Comparison of ENCODE assay signal across 8 mouse cellular contexts in the genomic region with DNA sequence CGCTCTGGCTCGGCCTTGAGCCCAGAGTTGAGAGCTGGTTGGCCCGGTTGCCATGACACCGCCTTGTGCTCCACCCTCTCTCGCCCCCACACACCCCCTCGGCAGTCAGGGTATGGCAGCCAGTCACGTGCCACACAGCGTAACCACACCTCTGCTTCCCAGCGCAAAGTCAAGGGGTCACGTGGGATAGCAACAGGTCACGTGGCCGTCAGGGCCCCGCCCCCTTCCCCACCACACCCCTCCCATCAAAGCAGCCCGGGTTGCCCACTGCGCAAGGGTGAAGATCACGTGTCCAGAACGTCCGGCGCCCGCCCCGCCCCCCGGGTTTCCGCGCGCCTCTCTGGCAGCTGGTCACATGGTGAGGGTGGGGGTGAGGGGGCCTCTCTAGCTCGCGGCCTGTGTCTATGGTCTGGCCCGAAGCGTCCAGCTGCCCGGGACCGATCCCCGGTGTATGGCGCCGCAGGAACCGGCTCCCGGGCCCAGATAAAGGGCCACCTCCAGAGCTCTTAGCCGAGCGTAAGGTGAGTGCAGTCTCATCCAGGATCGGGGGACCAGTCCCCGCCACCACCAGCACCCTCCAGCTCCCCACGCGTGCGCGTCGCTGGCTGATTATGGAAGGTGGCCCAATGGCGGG. TPM values are rescaled to one million over a fixed set of nuclear protein-coding genes. Genes with fewer than 3 reads are reported as not detected.
DNase-seq lines count a peak whose midpoint lies in the region; ATAC-seq and TF ChIP-seq lines count a peak whose summit lies in the region.

A gene (plus strand): TSS at position 296 of the 634 bp plus-strand sequence.

- H3K4me1 ChIP-seq in embryonic facial prominence, embryonic 14.5 days (ENCODE audit: control insufficient read depth, insufficient read depth, low read length): peaks cover 13% of the 10 kb centered on the region
- H3K4me1 ChIP-seq in heart, adult 2 months (ENCODE audit: control insufficient read depth, insufficient read depth, low read length): peaks cover 6% of the 10 kb centered on the region
- H3K4me1 ChIP-seq in limb, embryonic 13.5 days: peaks cover 27% of the 10 kb centered on the region
- peaks cover 27% of the 10 kb centered on the region for H3K4me1 ChIP-seq in midbrain, embryonic 16.5 days (ENCODE audit: control insufficient read depth, insufficient read depth, low read length)

- H3K27ac ChIP-seq in embryonic facial prominence, embryonic 14.5 days (replicated peaks; ENCODE audit: low read depth, low read length): peak within 1 kb of the TSS; percentile 88
- H3K27ac ChIP-seq in heart, adult 2 months: peak within 1 kb of the TSS; percentile 94
- peak within 1 kb of the TSS; percentile 72 for H3K27ac ChIP-seq in limb, embryonic 13.5 days
- H3K27ac ChIP-seq in midbrain, embryonic 16.5 days (ENCODE audit: low read length): peak within 1 kb of the TSS; percentile 95

- H3K9ac ChIP-seq in embryonic facial prominence, embryonic 14.5 days (ENCODE audit: low read depth, low read length): peak within 1 kb of the TSS; percentile 97
- peak within 1 kb of the TSS; percentile 79 for H3K9ac ChIP-seq in heart, adult 2 months (ENCODE audit: low read depth, low read length)
- H3K9ac ChIP-seq in limb, embryonic 13.5 days: peak within 1 kb of the TSS; percentile 97
- peak within 1 kb of the TSS; percentile 84 for H3K9ac ChIP-seq in midbrain, embryonic 16.5 days (ENCODE audit: low read depth, low read length)

- 0 out of 2 replicates have a peak, but pooled peaks cover 11% of the 10 kb centered on the region for H3K27me3 ChIP-seq in embryonic facial prominence, embryonic 14.5 days (replicated peaks; ENCODE audit: control insufficient read depth, insufficient read depth, low read length)
- H3K27me3 ChIP-seq in heart, adult 2 months (ENCODE audit: control insufficient read depth, insufficient read depth, low read length): no peaks in the 10 kb centered on the region
- peaks cover 22% of the 10 kb centered on the region for H3K27me3 ChIP-seq in limb, embryonic 13.5 days
- no peaks in the 10 kb centered on the region for H3K27me3 ChIP-seq in midbrain, embryonic 16.5 days (ENCODE audit: control insufficient read depth, insufficient read depth, low read depth, low read length)

- H3K4me2 ChIP-seq in embryonic facial prominence, embryonic 14.5 days (ENCODE audit: low read depth, low read length): peak within 1 kb of the TSS; percentile 93
- H3K4me2 ChIP-seq in limb, embryonic 13.5 days (replicated peaks): peak within 1 kb of the TSS; percentile 92
- H3K4me2 ChIP-seq in midbrain, embryonic 16.5 days (ENCODE audit: low read length): peak within 1 kb of the TSS; percentile 65

- peaks cover 39% of the 10 kb centered on the region for H3K36me3 ChIP-seq in embryonic facial prominence, embryonic 14.5 days (ENCODE audit: control insufficient read depth, insufficient read depth, low read length)
- H3K36me3 ChIP-seq in heart, adult 2 months (ENCODE audit: control insufficient read depth, insufficient read depth, low read length): no peaks in the 10 kb centered on the region
- H3K36me3 ChIP-seq in limb, embryonic 13.5 days: peaks cover 39% of the 10 kb centered on the region
- H3K36me3 ChIP-seq in midbrain, embryonic 16.5 days (ENCODE audit: control insufficient read depth, insufficient read depth, low read length): peaks cover 34% of the 10 kb centered on the region

- TF ChIP-seq EP300 in heart, adult 2 months (IDR thresholded peaks at IDR 0.05; ENCODE audit: insufficient read depth, low read depth, low read length): peak; percentile 75; the same call in 1 of the 2 replicates

- 0 out of 2 replicates have a peak, but pooled peaks have one; percentile 2 for TF ChIP-seq CTCF in heart, adult 2 months (IDR thresholded peaks at IDR 0.05)

- H3K4me3 ChIP-seq in embryonic facial prominence, embryonic 14.5 days (ENCODE audit: low read depth, low read length): peak within 1 kb of the TSS; percentile 90
- peak within 1 kb of the TSS; percentile 77 for H3K4me3 ChIP-seq in heart, adult 2 months
- H3K4me3 ChIP-seq in limb, embryonic 13.5 days: peak within 1 kb of the TSS; percentile 83
- H3K4me3 ChIP-seq in midbrain, embryonic 16.5 days (ENCODE audit: low read depth, low read length): peak within 1 kb of the TSS; percentile 75

- DNase-seq in 3T3-L1 (ENCODE audit: low read depth, low spot score): peak; percentile 97
- peak; percentile 98 for DNase-seq in adrenal gland, postnatal 4 days (ENCODE audit: low spot score in 2 of 2)
- peak; percentile 99 for DNase-seq in embryonic facial prominence, embryonic 14.5 days (ENCODE audit: low spot score)
- DNase-seq in heart, adult 2 months: peak; percentile 97 to 99
- DNase-seq in kidney, adult 8-10 months: peak; percentile 98 to 99
- peak; percentile 87 to 95 for DNase-seq in spleen, postnatal 10 days (ENCODE audit: low spot score in 2 of 2)

- ATAC-seq in embryonic facial prominence, embryonic 14.5 days (ENCODE audit: low read depth): peak; percentile 88
- ATAC-seq in limb, embryonic 13.5 days (ENCODE audit: low FRiP score, low read depth): peak; percentile 92
- peak; percentile 86 for ATAC-seq in midbrain, embryonic 16.5 days

- intact Hi-C loops in heart, adult 2 months (cut with DNase I): loop anchor here (10.0 kb wide), 1 partner anchor 1681 kb away; a partner anchor contains a TSS

- TF ChIP-seq POLR2A in heart, adult 2 months (IDR thresholded peaks at IDR 0.05; ENCODE audit: insufficient read depth, low read depth, low read length): peak; percentile 44; the same call in 1 of the 2 replicates

- H3K9me3 ChIP-seq in embryonic facial prominence, embryonic 14.5 days (ENCODE audit: control insufficient read depth, low read length): no peaks in the 10 kb centered on the region
- no peaks in the 10 kb centered on the region for H3K9me3 ChIP-seq in limb, embryonic 13.5 days
- no peaks in the 10 kb centered on the region for H3K9me3 ChIP-seq in midbrain, embryonic 16.5 days (replicated peaks; ENCODE audit: control insufficient read depth, low read length, poor library complexity, severe bottlenecking)

- H3K79me2 ChIP-seq in heart, adult 2 months (replicated peaks; ENCODE audit: control insufficient read depth, insufficient read depth, low read length): no peaks in the 10 kb centered on the region

- WGBS in embryonic facial prominence, embryonic 14.5 days: under 1% methylated on average over 24 of the region's 46 CpGs
- WGBS in heart, adult 2 months: under 1% methylated on average over 46 of the region's 46 CpGs
- WGBS in limb, embryonic 13.5 days: under 1% methylated on average over 46 of the region's 46 CpGs
- under 1% methylated on average over 44 of the region's 46 CpGs for WGBS in midbrain, embryonic 16.5 days

RNA-seq across cellular contexts. Expression of the gene that starts here (rescaled TPM):
- total RNA-seq in adrenal gland, postnatal 4 days (2021): 100 to 1,000 TPM; 444 to 449 TPM
- polyA plus RNA-seq in embryonic facial prominence, embryonic 14.5 days (2014; fragmentation: Nextera tagmentation; extraction: Ambion mirVana): 1,371 and 1,625 TPM in 2 replicates
- total RNA-seq in heart, adult 2 months (2021): 10 to 100 TPM; 77.8 to 83.0 TPM
- polyA plus RNA-seq in heart, adult 2 months (2012; rRNA removed): 110 and 139 TPM in 2 replicates
- polyA plus RNA-seq in limb, embryonic 13.5 days (2015; fragmentation: Nextera tagmentation; extraction: Ambion mirVana): 2,027 and 2,061 TPM in 2 replicates
- 646 and 776 TPM in 2 replicates for polyA plus RNA-seq in midbrain, embryonic 16.5 days (2015; fragmentation: Nextera tagmentation; extraction: Ambion mirVana)

Comparison
In these comparisons a context has a peak if more than half of its experiments do, and no peak if none do; other contexts are left out.
1. Peak in every context shown above with its lines: DNase-seq, ATAC-seq, H3K4me3 ChIP-seq and H3K27ac ChIP-seq.
2. RNA of the gene that starts here (total RNA-seq): 444 to 449 TPM in adrenal gland, postnatal 4 days; 77.8 to 83.0 TPM in heart, adult 2 months; every median in the first group is over 4 times any median in the second.